Mouse (Mus musculus) small intestine, adult 2 months (tissue): ENCODE measurements around the gene Abca12. TPM values are rescaled to one million over a fixed set of nuclear protein-coding genes. Genes with fewer than 3 reads are reported as not detected.

ENCODE experiments used
- H3K27ac ChIP-seq: fragments of 200-500 bp; 2 replicates; pipeline ENCODE4 v1.5.1; 2012; ENCODE audit warnings: low read depth, low read length, control low read depth, inconsistent platforms; ENCODE audit not compliant: insufficient read depth
- H3K27me3 ChIP-seq: fragments of 200-500 bp; 2 replicates; pipeline ENCODE4 v1.6.1; 2012; ENCODE audit warnings: mild to moderate bottlenecking, moderate library complexity, low read length, inconsistent platforms; ENCODE audit not compliant: control insufficient read depth, insufficient read depth
- H3K36me3 ChIP-seq: fragments of 200-500 bp; 2 replicates; pipeline ENCODE4 v1.6.1; 2012; ENCODE audit warnings: mild to moderate bottlenecking, low read length, control low read depth, inconsistent platforms; ENCODE audit not compliant: control insufficient read depth, insufficient read depth
- H3K4me1 ChIP-seq: fragments of 200-500 bp; 2 replicates; pipeline ENCODE4 v1.6.1; 2012; ENCODE audit warnings: low read length, inconsistent platforms, mixed read lengths; ENCODE audit not compliant: control insufficient read depth, insufficient read depth, insufficient read length
- H3K4me3 ChIP-seq: fragments of 200-500 bp; 2 replicates; pipeline ENCODE4 v1.5.1; 2012; ENCODE audit warnings: low read depth, mild to moderate bottlenecking, control low read depth, inconsistent platforms, low read length, moderate library complexity
- CTCF ChIP-seq: fragments of 200-500 bp; IDR thresholded peaks from 2 replicates; pipeline ENCODE4 v1.5.1; 2012; ENCODE audit warnings: low read depth, mild to moderate bottlenecking, control low read depth, inconsistent platforms, low read length, moderate library complexity, mixed read lengths; ENCODE audit not compliant: insufficient replicate concordance, insufficient read length; ENCODE audit errors: extremely low read depth
- POLR2A ChIP-seq: fragments of 200-500 bp; IDR thresholded peaks from 2 replicates; pipeline ENCODE4 v1.6.1; 2012; ENCODE audit warnings: low read depth, mild to moderate bottlenecking, control low read depth, inconsistent platforms, low read length, moderate library complexity
- WGBS: fragments of 180-500 bp; shearing (Covaris S2); methylation state at CpG from one replicate; pipeline ENCODE4 v1.1.7; 2018; 5-methylcytosine and 5-hydroxymethylcytosine counted together
- polyA plus RNA-seq: library from polyadenylated mRNA; depleted of rRNA; stranded (reverse); fragments of >200 nt; gene quantifications from 2 replicates; pipeline ENCODE4 v1.2.3, GENCODE M21; 2012

Gene Abca12
- polyA plus RNA-seq, 1 experiment, result not detected

DNA sequence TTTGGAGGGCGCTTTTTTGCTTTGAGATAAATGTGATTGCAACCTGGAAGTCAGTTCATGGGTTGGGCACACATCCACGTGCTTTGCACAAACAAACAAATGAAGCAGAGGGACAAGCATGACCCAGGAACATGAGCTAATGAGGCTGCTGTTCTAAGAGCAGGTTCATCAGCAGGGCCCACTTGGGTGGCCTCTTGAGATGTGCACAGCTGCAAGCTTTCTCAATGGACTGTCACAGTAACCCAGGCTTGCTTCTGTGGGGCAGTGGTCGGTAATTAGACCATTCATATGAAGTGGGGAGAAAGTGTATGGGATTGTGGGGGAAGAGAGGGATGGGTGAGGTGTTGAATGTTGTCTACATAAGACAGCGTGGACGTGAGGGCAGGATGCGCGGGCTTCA lies 7.0 kb downstream of the Abca12 start:
- Histone ChIP-seq H3K27ac (no peak overlapping the region), H3K27me3 (no peaks in the 10 kb centered on the region), H3K4me1 (no peaks in the 10 kb centered on the region), H3K36me3 (no peaks in the 10 kb centered on the region), H3K4me3 (no peak overlapping the region)
- no peak for TF ChIP-seq CTCF
- TF ChIP-seq POLR2A, result no peak
- WGBS, result 66% methylated on average over 7 of the region's 7 CpGs

DNA sequence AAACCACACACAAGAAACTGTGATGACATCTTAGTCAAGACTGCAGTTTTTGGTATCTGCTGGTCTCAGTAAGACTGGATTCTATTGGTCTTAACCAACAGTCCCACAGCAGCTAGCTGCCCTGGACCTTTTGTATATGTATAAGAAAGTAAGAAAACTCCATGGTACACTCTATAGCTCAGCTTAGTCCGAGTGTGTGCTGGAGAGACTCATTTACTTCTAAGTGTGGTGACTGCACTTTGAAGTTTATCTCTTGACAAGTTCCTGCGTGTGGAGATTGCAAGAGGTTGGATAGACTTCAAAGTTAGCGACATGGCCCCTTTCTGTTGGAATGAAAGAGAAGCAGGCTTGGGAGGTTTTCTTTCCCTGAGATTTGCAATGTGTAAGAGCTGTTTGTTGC lies 17.1 kb downstream of the Abca12 start:
- Histone ChIP-seq H3K4me1 (no peaks in the 10 kb centered on the region), H3K27me3 (no peaks in the 10 kb centered on the region), H3K4me3 (no peak overlapping the region), H3K27ac (no peak overlapping the region), H3K36me3 (no peaks in the 10 kb centered on the region)
- TF ChIP-seq CTCF, result no peak
- no peak for TF ChIP-seq POLR2A
- 46% methylated on average over 3 of the region's 3 CpGs for WGBS

- TF ChIP-seq CTCF (no peak), POLR2A (no peak)
- Histone ChIP-seq H3K4me3 (no peak overlapping the region), H3K4me1 (no peaks in the 10 kb centered on the region), H3K27ac (no peak overlapping the region), H3K36me3 (no peaks in the 10 kb centered on the region), H3K27me3 (no peaks in the 10 kb centered on the region)
- WGBS, result 76% methylated on average over 5 of the region's 5 CpGs
Observed at GRCm38 (mm10) chr1:71396105-71396504, 18.6 kb downstream of the Abca12 start.

- 31% methylated on average over 2 of the region's 2 CpGs for WGBS
- TF ChIP-seq CTCF (no peak), POLR2A (no peak)
Observed at GRCm38 (mm10) chr1:71394177-71394576, 20.5 kb downstream of the Abca12 start.

GRCm38 (mm10) chr1:71393489-71393888 lies 21.2 kb downstream of the Abca12 start:
- no peak for TF ChIP-seq POLR2A
- TF ChIP-seq CTCF, result no peak
- Histone ChIP-seq H3K27ac (no peak overlapping the region), H3K36me3 (no peaks in the 10 kb centered on the region), H3K4me3 (no peak overlapping the region), H3K4me1 (no peaks in the 10 kb centered on the region), H3K27me3 (no peaks in the 10 kb centered on the region)
- 92% methylated on average over 8 of the region's 8 CpGs for WGBS

More at GRCm38 (mm10) chr1:71394177-71394576, 20.5 kb downstream of the Abca12 start:
- no peak overlapping the region for H3K27ac ChIP-seq
- H3K36me3 ChIP-seq, result no peaks in the 10 kb centered on the region
- no peaks in the 10 kb centered on the region for H3K27me3 ChIP-seq
- H3K4me1 ChIP-seq, result no peaks in the 10 kb centered on the region
- no peak overlapping the region for H3K4me3 ChIP-seq

GRCm38 (mm10) chr1:71392463-71392862 lies 22.2 kb downstream of the Abca12 start:
- H3K4me1 ChIP-seq, result no peaks in the 10 kb centered on the region
- H3K27me3 ChIP-seq, result no peaks in the 10 kb centered on the region
- WGBS, result 84% methylated on average over 2 of the region's 2 CpGs
- no peak overlapping the region for H3K4me3 ChIP-seq
- H3K36me3 ChIP-seq, result no peaks in the 10 kb centered on the region
- no peak overlapping the region for H3K27ac ChIP-seq
- no peak for TF ChIP-seq CTCF
- no peak for TF ChIP-seq POLR2A

GRCm38 (mm10) chr1:71386593-71386992 lies 28.1 kb downstream of the Abca12 start:
- Histone ChIP-seq H3K4me3 (no peak overlapping the region), H3K27ac (no peak overlapping the region), H3K27me3 (no peaks in the 10 kb centered on the region), H3K4me1 (no peaks in the 10 kb centered on the region), H3K36me3 (no peaks in the 10 kb centered on the region)
- TF ChIP-seq POLR2A, result no peak
- no peak for TF ChIP-seq CTCF
- WGBS, result 93% methylated on average over 8 of the region's 8 CpGs

DNA sequence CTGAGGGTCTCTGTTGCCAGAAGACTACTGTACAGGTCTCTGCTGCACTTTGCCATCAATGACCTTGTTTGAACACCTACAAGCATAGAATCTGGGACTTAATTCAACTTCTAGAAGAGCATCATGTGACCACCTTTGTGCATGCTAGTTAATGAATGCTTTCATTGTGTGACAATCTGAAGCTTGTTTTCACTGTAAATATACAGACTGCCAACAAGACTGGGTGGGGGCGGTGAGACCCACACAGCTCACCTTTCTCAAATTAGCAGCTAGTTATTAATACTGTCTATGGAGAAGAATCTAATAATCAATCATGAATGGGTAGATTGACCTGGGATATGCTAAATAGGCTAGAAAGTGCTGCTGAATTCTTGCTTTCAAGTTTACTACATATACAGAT lies 30.6 kb downstream of the Abca12 start:
- H3K4me1 ChIP-seq, result no peaks in the 10 kb centered on the region
- TF ChIP-seq CTCF (no peak), POLR2A (no peak)
- H3K27me3 ChIP-seq, result no peaks in the 10 kb centered on the region
- no peaks in the 10 kb centered on the region for H3K36me3 ChIP-seq
- 47% methylated on average over 1 of the region's 1 CpGs for WGBS
- H3K4me3 ChIP-seq, result no peak overlapping the region
- H3K27ac ChIP-seq, result no peak overlapping the region
